Mouse (Mus musculus) myocyte (in vitro differentiated cells): Measurements from ENCODE around the gene Adk. TPM values are rescaled to one million over a fixed set of nuclear protein-coding genes. Genes with fewer than 3 reads are reported as not detected.

Experiments used
- H3K27me3 ChIP-seq: one replicate; pipeline ENCODE4 v1.6.1; 2011; ENCODE audit not compliant: control insufficient read depth, insufficient read depth, insufficient read length
- H3K36me3 ChIP-seq: one replicate; pipeline ENCODE4 v1.6.1; 2011; ENCODE audit not compliant: control insufficient read depth, insufficient read depth
- H3K4me2 ChIP-seq: one replicate; pipeline ENCODE4 v1.6.1; 2011; ENCODE audit warnings: low read depth, control low read depth
- H3K4me3 ChIP-seq: one replicate; pipeline ENCODE4 v1.5.1; 2011; ENCODE audit warnings: mild to moderate bottlenecking, control low read depth, moderate library complexity
- H3K79me2 ChIP-seq: one replicate; pipeline ENCODE4 v1.6.1; 2011; ENCODE audit not compliant: control insufficient read depth, insufficient read depth
- H3ac ChIP-seq: one replicate; pipeline ENCODE4 v1.6.1; 2011; ENCODE audit not compliant: control insufficient read depth, insufficient read length
- CEBPB ChIP-seq: IDR thresholded peaks from 2 replicates; pipeline ENCODE4 v1.6.1; 2011; ENCODE audit warnings: mild to moderate bottlenecking, moderate library complexity; ENCODE audit not compliant: poor library complexity, insufficient read depth, severe bottlenecking
- E2F4 ChIP-seq: IDR thresholded peaks from one replicate; pipeline ENCODE4 v1.6.1; 2011; ENCODE audit warnings: mild to moderate bottlenecking, control low read depth, moderate library complexity; ENCODE audit not compliant: insufficient read depth
- MAX ChIP-seq: IDR thresholded peaks from one replicate; pipeline ENCODE4 v1.6.1; 2011; ENCODE audit warnings: low read depth, mild to moderate bottlenecking, control low read depth
- MYOD1 ChIP-seq, 3 experiments: IDR thresholded peaks; one replicate each; pipeline ENCODE4 v1.6.1; 2011; ENCODE audit warnings: control low read depth in 2 of 3, low read depth in 2 of 3, mild to moderate bottlenecking in 2 of 3, moderate library complexity in 1 of 3; ENCODE audit not compliant: insufficient read length in 2 of 3, control insufficient read depth in 1 of 3
- MYOG ChIP-seq, 3 experiments: IDR thresholded peaks; one replicate each; pipeline ENCODE4 v1.6.1; 2011; ENCODE audit warnings: control low read depth in 2 of 3, low read depth in 2 of 3, mild to moderate bottlenecking in 2 of 3; ENCODE audit not compliant: insufficient read length in 2 of 3, control insufficient read depth in 1 of 3, insufficient read depth in 1 of 3
- POLR2A ChIP-seq: IDR thresholded peaks from one replicate; pipeline ENCODE4 v1.6.1; 2011; ENCODE audit warnings: low read depth, mild to moderate bottlenecking, control low read depth, moderate library complexity; ENCODE audit not compliant: insufficient read length
- POLR2AphosphoS2 ChIP-seq: IDR thresholded peaks from one replicate; pipeline ENCODE4 v1.6.1; 2011; ENCODE audit warnings: low read depth, control low read depth; ENCODE audit not compliant: insufficient read length
- REST ChIP-seq: IDR thresholded peaks from one replicate; pipeline ENCODE4 v1.6.1; 2011; ENCODE audit warnings: mild to moderate bottlenecking, control low read depth, moderate library complexity; ENCODE audit not compliant: insufficient read depth, insufficient read length
- SRF ChIP-seq: IDR thresholded peaks from one replicate; pipeline ENCODE4 v1.6.1; 2011; ENCODE audit warnings: low read depth; ENCODE audit not compliant: control insufficient read depth, insufficient read length
- TCF12 ChIP-seq: IDR thresholded peaks from one replicate; pipeline ENCODE4 v1.6.1; 2011; ENCODE audit warnings: mild to moderate bottlenecking, control low read depth; ENCODE audit not compliant: poor library complexity, insufficient read depth, severe bottlenecking
- TCF3 ChIP-seq: IDR thresholded peaks from one replicate; pipeline ENCODE4 v1.6.1; 2011; ENCODE audit warnings: low read depth, control low read depth; ENCODE audit not compliant: insufficient read length
- USF1 ChIP-seq: IDR thresholded peaks from one replicate; pipeline ENCODE4 v1.6.1; 2011; ENCODE audit warnings: low read depth, mild to moderate bottlenecking, control low read depth, moderate library complexity
- polyA plus RNA-seq: library from polyadenylated mRNA; unstranded; fragments of >200 nt; fragmentation: generic; extraction: Trizol; gene quantifications from one replicate; pipeline ENCODE4 v1.2.1, GENCODE M21; 2012; ENCODE audit warnings: missing spikeins

The Adk gene
- polyA plus RNA-seq, 1 experiment: 37.2 TPM

- no peaks in the 10 kb centered on the region for H3K79me2 ChIP-seq
- H3K27me3 ChIP-seq: no peaks in the 10 kb centered on the region
- H3K4me2 ChIP-seq: no peak overlapping the region
- TF ChIP-seq USF1: no peak
- no peak for TF ChIP-seq MYOD1 (IDR thresholded peaks at IDR 0.05; ENCODE audit: control insufficient read depth in 1 of 3, insufficient read length in 2 of 3, low read depth in 2 of 3)
- no peak for TF ChIP-seq E2F4
- TF ChIP-seq TCF12: no peak
- TF ChIP-seq MAX: no peak
- TF ChIP-seq MYOG (IDR thresholded peaks at IDR 0.05; ENCODE audit: control insufficient read depth in 1 of 3, insufficient read depth in 1 of 3, insufficient read length in 2 of 3, low read depth in 2 of 3): no peak
- no peak for TF ChIP-seq CEBPB
- TF ChIP-seq POLR2AphosphoS2: no peak
- TF ChIP-seq TCF3: no peak
- no peak for TF ChIP-seq POLR2A
- no peak for TF ChIP-seq SRF
- no peak for TF ChIP-seq REST
- no peak overlapping the region for H3ac ChIP-seq
- no peaks in the 10 kb centered on the region for H3K36me3 ChIP-seq
- H3K4me3 ChIP-seq: no peak overlapping the region
Observed at GRCm38 (mm10) chr14:21359896-21360525, 307.6 kb downstream of the Adk start.

- Histone ChIP-seq H3ac (no peak overlapping the region), H3K27me3 (no peaks in the 10 kb centered on the region), H3K4me3 (no peak overlapping the region), H3K4me2 (no peak overlapping the region), H3K36me3 (peaks cover 3% of the 10 kb centered on the region), H3K79me2 (no peaks in the 10 kb centered on the region)
- TF ChIP-seq CEBPB (no peak), E2F4 (no peak), POLR2AphosphoS2 (no peak), MYOG (IDR thresholded peaks at IDR 0.05; ENCODE audit: control insufficient read depth in 1 of 3, insufficient read depth in 1 of 3, insufficient read length in 2 of 3, low read depth in 2 of 3) (no peak), POLR2A (no peak), SRF (no peak), USF1 (no peak), MYOD1 (IDR thresholded peaks at IDR 0.05; ENCODE audit: control insufficient read depth in 1 of 3, insufficient read length in 2 of 3, low read depth in 2 of 3) (no peak), TCF3 (no peak), REST (no peak), TCF12 (no peak), MAX (no peak)
Observed at GRCm38 (mm10) chr14:21367095-21367494, 314.7 kb downstream of the Adk start.

- no peak for TF ChIP-seq MYOG (IDR thresholded peaks at IDR 0.05; ENCODE audit: control insufficient read depth in 1 of 3, insufficient read depth in 1 of 3, insufficient read length in 2 of 3, low read depth in 2 of 3)
- no peak for TF ChIP-seq SRF
- no peak for TF ChIP-seq POLR2A
- TF ChIP-seq MYOD1 (IDR thresholded peaks at IDR 0.05; ENCODE audit: control insufficient read depth in 1 of 3, insufficient read length in 2 of 3, low read depth in 2 of 3): no peak
- no peak for TF ChIP-seq CEBPB
- no peak for TF ChIP-seq MAX
- no peak for TF ChIP-seq E2F4
- no peak for TF ChIP-seq TCF12
- no peak for TF ChIP-seq POLR2AphosphoS2
- TF ChIP-seq USF1: no peak
- TF ChIP-seq REST: no peak
- no peak for TF ChIP-seq TCF3
- Histone ChIP-seq H3K4me2 (no peak overlapping the region), H3K4me3 (no peak overlapping the region), H3ac (no peak overlapping the region), H3K27me3 (no peaks in the 10 kb centered on the region), H3K79me2 (no peaks in the 10 kb centered on the region), H3K36me3 (peaks cover 3% of the 10 kb centered on the region)
Observed at GRCm38 (mm10) chr14:21368622-21369021, 316.2 kb downstream of the Adk start.

- H3K27me3 ChIP-seq: no peaks in the 10 kb centered on the region
- H3K4me3 ChIP-seq: no peak overlapping the region
- H3ac ChIP-seq: no peak overlapping the region
- H3K79me2 ChIP-seq: no peaks in the 10 kb centered on the region
- TF ChIP-seq TCF12 (no peak), MYOD1 (IDR thresholded peaks at IDR 0.05; ENCODE audit: control insufficient read depth in 1 of 3, insufficient read length in 2 of 3, low read depth in 2 of 3) (no peak)
- H3K36me3 ChIP-seq: peaks cover 3% of the 10 kb centered on the region
- no peak overlapping the region for H3K4me2 ChIP-seq
Observed at GRCm38 (mm10) chr14:21369127-21369526, 316.8 kb downstream of the Adk start.

- H3K4me2 ChIP-seq: no peak overlapping the region
- H3ac ChIP-seq: no peak overlapping the region
- H3K36me3 ChIP-seq: peaks cover 3% of the 10 kb centered on the region
- H3K4me3 ChIP-seq: no peak overlapping the region
- no peak for TF ChIP-seq POLR2A
- H3K27me3 ChIP-seq: no peaks in the 10 kb centered on the region
- H3K79me2 ChIP-seq: no peaks in the 10 kb centered on the region
Observed at GRCm38 (mm10) chr14:21371946-21372345, 319.6 kb downstream of the Adk start.
